Mouse (Mus musculus) heart, adult 2 months (tissue): ENCODE measurements at regions not wholly inside any gene's neighbourhood (a gene's known extent, or its start where the extent isn't known, plus 50 kb on each side); places are given as distances from the start of the nearest gene placed in this dataset.

ENCODE experiments used
- CTCF ChIP-seq: fragments of 200-600 bp; IDR thresholded peaks from 2 replicates; pipeline ENCODE4 v1.8.1; 2022; ENCODE audit warnings: antibody characterized with exemption, mild to moderate bottlenecking, moderate library complexity
- EP300 ChIP-seq: fragments of 200-500 bp; IDR thresholded peaks from 2 replicates; pipeline ENCODE4 v1.6.1; 2011; ENCODE audit warnings: low read depth, low read length, control low read depth; ENCODE audit not compliant: insufficient read depth
- POLR2A ChIP-seq: fragments of 200-500 bp; IDR thresholded peaks from 2 replicates; pipeline ENCODE4 v1.6.1; 2011; ENCODE audit warnings: mild to moderate bottlenecking, low read depth, low read length, control low read depth; ENCODE audit not compliant: insufficient read depth

DNA sequence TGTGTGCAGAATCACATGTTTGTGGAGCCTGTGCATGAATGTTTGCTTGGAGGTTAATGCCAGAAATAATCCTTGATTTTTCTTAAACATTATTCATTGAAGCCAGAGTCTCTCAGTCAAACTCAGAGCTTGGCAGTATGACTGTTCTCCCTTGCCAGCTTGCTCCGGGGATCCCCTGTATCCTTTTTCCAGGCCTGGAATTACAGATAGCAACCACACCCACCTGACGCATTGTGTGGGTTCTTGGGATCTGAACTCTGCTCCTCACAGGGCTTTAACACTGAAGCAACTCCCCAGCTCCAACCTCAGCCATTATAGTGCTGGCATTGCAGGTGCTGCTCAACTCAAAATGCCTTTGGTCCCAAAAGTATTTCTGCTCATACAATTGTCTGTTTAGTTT lies 262.8 kb upstream of the Far2 start:
- TF ChIP-seq POLR2A (no peak), CTCF (no peak), EP300 (no peak)
